Mouse (Mus musculus) frontal cortex, postnatal 25 days (tissue): ENCODE results near the gene Col4a3.

Source experiments
- DNase-seq, 2 experiments: peaks; one replicate each; pipeline ENCODE4 v3.0.0; 2022; ENCODE audit warnings: low spot score in 2 of 2

Col4a3 gene

DNA sequence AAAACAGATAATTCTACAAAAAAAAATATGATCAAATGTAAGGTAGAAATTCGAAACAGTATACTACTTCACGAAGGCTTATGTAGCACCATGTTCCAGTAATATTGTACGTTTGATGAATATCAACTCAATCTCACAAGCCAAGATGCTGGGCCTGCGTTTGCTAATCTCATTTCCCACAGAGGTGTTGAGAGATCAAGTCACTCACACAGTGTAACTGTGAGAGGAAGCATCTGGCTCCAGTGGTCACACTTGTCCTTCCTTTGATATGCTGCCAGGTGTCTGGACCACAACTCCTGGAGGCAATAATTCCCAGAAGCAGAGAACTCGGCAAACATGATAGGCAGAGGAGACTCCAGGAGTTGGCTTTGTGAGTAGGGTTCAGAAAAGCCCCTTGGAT lies 99.6 kb downstream of the Col4a3 start:
- DNase-seq, result no peak

DNA sequence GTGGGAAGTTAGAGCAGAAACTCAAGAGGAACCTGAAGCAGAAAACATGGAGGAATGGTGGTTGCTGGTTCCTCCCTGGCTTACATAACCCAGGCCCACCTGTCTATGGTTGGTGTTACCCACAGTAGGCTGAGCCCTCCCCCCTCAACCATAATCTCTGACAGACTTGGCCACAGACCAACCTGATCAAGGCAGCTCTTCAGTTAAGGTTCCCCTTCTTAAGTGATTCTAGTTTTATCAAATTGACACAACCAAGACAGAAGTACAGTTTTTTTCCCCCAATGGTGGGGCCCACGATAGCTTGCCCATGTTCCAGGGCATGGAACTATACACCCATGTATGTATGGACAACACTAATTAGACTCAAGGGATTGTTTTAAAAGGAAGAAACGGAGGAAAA lies 100.1 kb downstream of the Col4a3 start:
- DNase-seq, result no peak

- DNase-seq, result no peak
Observed at GRCm38 (mm10) chr1:82687931-82688330, 101.2 kb downstream of the Col4a3 start.

DNA sequence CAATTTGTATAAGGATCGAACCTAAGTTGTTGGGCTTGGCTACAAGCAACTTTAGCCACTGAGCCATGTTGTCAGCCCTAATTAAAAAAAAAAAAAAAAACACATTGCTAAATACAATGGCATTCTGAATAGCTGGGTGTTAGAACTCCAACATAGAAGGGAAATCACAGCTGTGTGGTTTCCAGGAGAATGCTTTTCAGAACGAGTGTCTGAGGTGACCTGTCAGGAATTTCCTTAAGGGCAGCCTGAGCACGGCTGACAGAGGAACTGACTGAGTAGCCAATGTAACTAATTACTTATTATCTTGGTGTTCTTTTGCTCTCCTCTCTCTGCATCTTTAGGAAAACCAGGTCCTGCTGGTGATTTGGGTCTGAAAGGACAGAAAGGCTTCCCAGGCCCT lies 109.2 kb downstream of the Col4a3 start:
- DNase-seq, result no peak

DNA sequence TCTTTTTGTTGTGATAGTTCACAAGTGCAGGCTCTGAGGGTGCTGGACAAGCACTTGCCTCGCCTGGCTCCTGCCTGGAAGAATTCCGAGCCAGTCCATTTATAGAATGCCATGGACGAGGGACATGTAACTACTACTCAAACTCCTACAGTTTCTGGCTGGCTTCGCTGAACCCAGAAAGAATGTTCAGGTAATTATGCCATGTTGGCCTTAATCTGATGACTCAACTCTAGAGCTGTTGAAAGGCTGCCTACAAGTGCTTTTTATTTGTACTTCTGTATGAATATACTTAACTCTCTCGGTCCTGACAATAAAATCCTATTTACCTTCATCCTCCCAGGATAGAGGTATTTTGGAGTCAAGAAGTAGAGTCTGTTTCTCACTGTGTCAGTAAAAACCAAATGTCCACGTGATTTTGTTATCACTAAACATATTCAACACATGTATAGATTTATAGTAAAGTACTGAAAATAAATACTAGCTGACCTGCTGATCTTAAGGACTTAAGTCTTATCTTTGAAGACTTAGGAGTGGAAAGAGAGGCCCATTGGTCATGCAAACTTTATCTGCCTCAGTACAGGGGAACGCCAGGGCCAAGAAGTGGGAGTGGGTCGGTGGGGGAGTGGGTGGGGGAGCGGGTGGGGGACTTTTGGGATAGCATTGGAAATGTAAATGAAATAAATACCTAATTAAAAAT lies 131.2 kb downstream of the Col4a3 start:
- no peak for DNase-seq

DNA sequence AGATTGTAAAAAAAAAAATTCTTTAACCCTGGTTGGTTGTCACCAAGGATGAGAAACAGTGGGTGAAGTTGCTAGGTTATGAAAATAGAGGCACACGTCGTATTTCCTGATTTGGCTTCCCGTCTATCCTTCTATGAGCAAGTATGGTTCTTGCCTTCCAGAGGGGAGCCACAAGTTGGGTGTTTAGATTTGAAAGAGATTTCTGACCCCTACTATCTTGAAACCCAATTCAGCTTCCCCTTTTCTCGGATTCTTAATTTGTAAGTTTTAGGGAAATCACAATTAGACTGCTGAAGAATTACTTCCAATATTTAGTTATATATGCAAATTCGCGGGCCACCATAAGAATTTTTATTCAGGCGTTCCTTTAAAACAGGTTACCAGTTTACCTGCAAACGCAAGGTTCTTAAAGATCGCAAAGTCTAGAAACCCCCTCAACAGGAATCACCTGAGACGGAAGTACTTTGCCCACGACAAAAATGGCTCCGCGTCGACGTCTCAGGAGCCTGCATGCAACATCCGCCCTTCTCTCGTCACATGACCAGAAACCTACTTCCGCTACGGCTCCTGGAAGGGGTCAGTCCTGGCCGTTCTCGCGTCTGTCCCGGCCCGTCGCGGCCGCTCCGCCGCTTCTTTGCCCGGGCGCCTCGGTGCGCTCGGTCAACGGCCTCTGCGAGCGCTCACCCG lies 137.8 kb downstream of the Col4a3 start, which contains the start of gene Mff:
Mff (plus strand) TSS at position 552 of the 687 bp plus-strand sequence.
- DNase-seq, result peak; percentile 87 to 88

DNA sequence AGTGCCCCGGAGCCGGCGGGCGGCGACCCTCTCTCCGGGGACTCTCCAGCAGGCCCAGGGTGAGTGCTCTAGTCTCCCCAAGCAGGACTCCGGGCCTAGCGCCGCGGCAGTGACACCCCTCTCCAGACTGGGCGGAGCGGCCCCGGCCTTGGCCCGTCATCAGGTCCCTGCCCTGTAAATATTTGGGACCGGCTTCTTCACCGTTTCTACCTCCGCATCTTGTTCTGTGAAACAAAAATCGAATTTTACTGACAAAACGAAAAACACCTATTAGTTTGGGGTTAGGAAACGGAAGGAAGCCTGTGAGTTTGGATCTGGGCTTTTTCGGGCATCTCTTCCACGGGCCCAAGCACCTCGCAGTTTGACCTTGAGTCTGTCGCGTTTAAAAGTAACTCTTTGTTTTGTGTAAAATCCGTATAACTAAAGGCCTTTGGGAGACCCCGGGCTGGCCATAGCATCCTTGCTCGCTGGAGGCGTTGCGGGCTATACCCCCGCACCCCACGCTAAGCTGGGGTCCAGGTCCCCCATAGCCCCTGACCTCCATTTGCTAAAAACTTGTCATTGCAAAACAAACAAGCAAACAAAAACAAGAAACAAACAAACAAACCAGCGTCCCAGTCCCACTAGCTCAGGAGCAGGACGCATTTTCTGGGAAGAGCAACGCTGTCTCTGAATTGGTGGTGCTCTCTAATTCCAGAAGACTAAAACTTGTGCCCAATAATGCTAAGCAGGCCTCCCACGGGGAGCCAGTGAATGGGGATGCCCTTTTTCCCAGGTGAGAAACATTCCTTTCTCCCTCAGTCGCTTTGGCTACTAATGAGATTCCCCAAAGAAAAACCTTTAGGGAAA lies 138.5 kb downstream of the Col4a3 start:
- DNase-seq, result no peak

DNA sequence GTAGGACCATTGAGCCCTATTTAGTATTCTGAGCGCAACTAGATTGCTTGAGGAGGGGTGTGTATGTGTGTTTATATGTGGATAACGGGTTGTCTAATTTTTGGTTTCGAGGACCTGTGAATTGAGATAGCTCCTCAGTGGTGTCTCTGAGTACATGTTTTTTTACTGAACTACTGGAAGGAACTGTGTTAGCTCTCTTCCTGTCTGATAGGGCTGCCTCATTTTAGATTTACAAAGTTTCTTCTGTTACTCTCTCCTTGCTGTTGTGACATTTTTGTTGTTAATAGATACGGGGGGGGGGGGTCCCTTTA lies 139.1 kb downstream of the Col4a3 start:
- no peak for DNase-seq

DNA sequence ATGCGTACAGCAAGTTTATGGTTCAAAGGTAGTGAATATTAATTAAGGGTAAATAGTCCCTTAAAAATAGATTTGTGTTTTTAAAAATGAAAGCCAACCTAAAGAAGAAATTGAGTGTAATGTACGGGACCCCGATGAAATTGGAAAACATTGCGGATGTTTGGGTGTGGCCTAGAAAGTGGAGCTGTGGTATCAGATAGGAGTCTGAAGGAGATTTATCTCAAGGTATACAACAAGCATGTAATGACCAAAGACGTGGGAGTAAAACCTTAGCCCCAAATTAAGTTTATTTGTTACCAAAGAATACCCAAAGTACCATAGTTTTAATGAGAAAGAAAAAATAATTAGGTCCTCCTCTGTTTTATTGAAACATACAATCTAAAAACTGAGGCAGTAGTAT lies 139.8 kb downstream of the Col4a3 start:
- DNase-seq, result no peak

DNA sequence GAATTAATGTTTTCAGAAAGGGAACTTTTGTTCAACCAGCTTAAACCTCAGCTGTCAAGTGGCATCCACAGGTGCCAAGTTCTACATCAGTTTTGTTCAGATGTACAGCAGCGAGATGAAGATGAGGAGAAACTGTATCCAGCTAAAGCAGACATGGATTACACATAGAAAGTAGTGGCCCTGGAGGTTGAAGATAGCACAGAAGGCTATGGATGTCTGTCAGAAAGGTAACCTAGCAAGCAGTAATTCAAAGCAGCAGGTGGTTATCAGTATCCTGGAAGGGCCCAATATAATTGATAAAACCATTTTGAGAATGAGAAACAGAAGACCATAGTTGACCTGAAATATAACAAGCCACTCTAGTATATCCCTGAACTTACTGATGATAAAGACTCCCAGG lies 146.6 kb downstream of the Col4a3 start:
- DNase-seq, result no peak

DNA sequence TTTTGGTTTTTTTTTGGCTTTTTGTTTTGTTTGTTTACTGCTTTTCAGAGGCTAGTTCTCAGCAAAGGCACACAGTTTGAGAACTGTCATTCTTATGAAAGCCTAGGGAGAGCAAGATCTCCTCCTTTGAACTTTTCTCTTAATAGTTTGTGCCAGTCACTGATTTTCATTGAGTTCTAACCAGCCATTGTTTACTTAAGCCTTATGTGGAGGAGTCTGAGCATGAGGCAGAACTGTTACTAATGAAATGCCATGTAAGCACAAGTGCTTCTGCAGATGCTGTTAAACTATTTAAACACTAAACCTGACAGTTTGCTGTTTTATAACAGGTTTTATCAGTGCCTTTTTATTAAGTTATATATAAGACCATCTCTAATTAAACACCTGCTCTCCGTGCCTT lies 151.3 kb downstream of the Col4a3 start:
- DNase-seq, result no peak

GRCm38 (mm10) chr1:82741539-82741938 lies 154.8 kb downstream of the Col4a3 start:
- no peak for DNase-seq

- DNase-seq, result no peak
Observed at GRCm38 (mm10) chr1:82743962-82744361, 157.2 kb downstream of the Col4a3 start.

DNA sequence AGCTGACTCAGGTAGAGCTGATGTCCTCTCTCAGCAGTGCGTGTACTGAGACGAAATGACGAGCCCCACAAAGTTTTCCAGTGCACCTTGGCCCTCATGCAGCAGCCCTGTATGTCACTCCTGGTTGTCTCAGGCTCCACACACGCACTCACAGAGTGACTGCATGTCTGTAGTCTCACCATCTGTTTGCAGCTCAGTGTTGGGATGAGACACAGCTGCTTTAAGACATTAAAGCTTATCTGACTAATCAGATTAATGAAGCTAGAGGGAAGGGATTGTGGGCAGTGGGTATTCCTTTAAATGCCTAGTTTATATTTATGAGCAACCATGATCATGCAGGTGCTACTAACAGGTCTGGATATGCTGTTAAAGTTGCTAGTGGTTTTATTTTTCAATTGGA lies 159.7 kb downstream of the Col4a3 start:
- no peak for DNase-seq

GRCm38 (mm10) chr1:82747714-82748452 lies 161.2 kb downstream of the Col4a3 start:
- DNase-seq, result no peak

- DNase-seq, result no peak
Observed at GRCm38 (mm10) chr1:82759520-82759919, 172.8 kb downstream of the Col4a3 start.

- no peak for DNase-seq
Observed at GRCm38 (mm10) chr1:82761454-82762169, 174.9 kb downstream of the Col4a3 start.

GRCm38 (mm10) chr1:82762274-82762673 lies 175.6 kb downstream of the Col4a3 start:
- no peak for DNase-seq

- DNase-seq, result no peak
Observed at GRCm38 (mm10) chr1:82766227-82766626, 179.5 kb downstream of the Col4a3 start.

DNA sequence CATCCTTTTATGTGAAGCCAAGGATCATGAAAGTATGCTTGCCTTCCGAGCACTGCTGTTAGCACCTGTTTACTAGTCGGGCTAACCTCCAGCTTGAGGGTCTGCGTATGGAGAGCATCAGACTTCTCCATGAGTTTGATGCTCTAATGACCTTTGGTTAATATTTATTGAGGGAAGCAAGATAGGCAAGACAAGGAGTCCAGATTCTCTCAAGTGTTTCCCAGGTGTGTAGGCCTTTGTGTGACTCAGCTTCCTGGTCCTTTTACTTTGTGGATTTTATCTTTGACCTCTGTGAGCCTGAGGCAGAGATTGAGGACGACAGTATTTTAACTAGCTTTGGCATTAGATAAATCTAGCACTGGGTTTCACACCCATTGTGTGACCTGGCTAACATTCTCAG lies 179.9 kb downstream of the Col4a3 start:
- DNase-seq, result no peak

- no peak for DNase-seq
Observed at GRCm38 (mm10) chr1:82768269-82768668, 181.5 kb downstream of the Col4a3 start, which contains the start of gene Tm4sf20. Gene Tm4sf20 (minus strand): TSS chr1:82768461.
